Mouse (Mus musculus) cerebellum, postnatal 4 days (tissue): Measurements from ENCODE around the gene Gm20605.

Experiments used
- DNase-seq, 2 experiments: peaks; one replicate each; pipeline ENCODE4 v3.0.0; 2022; ENCODE audit warnings: low spot score in 2 of 2, mixed read lengths in 1 of 2

Gm20605 gene

GRCm38 (mm10) chr5:137628498-137629305 lies at the start of gene Gm20605, which contains the start of the genes Fbxo24 and Lrch4:
Gene Gm20605, plus strand, starts transcription at chr5:137629175.
Gene Fbxo24, minus strand, starts transcription at chr5:137629002.
Gene Lrch4, plus strand, starts transcription at chr5:137629121.
- peak; percentile 96 to 99 for DNase-seq

- no peak for DNase-seq
Observed at GRCm38 (mm10) chr5:137580246-137580645, 48.7 kb upstream of the Gm20605 start.

- no peak for DNase-seq
Observed at GRCm38 (mm10) chr5:137582702-137583101, 46.3 kb upstream of the Gm20605 start.

GRCm38 (mm10) chr5:137583670-137584169 lies 45.3 kb upstream of the Gm20605 start:
- DNase-seq: peak; percentile 45 to 67

GRCm38 (mm10) chr5:137584976-137585375 lies 44.0 kb upstream of the Gm20605 start:
- DNase-seq: peak in 1 of 2 experiments; percentile 68

- DNase-seq: no peak
Observed at GRCm38 (mm10) chr5:137590507-137590906, 38.5 kb upstream of the Gm20605 start.

- DNase-seq: no peak
Observed at GRCm38 (mm10) chr5:137595921-137596320, 33.1 kb upstream of the Gm20605 start.

GRCm38 (mm10) chr5:137596601-137597261 lies 32.2 kb upstream of the Gm20605 start:
- DNase-seq: no peak

- no peak for DNase-seq
Observed at GRCm38 (mm10) chr5:137597625-137598024, 31.4 kb upstream of the Gm20605 start.

- no peak for DNase-seq
Observed at GRCm38 (mm10) chr5:137598100-137598826, 30.7 kb upstream of the Gm20605 start.

GRCm38 (mm10) chr5:137599600-137599999 lies 29.4 kb upstream of the Gm20605 start:
- no peak for DNase-seq

- DNase-seq: no peak
Observed at GRCm38 (mm10) chr5:137600281-137600618, 28.7 kb upstream of the Gm20605 start.

GRCm38 (mm10) chr5:137600619-137601364 lies 28.2 kb upstream of the Gm20605 start, which contains the start of gene Mospd3:
Gene Mospd3, minus strand, starts transcription at chr5:137601058.
- DNase-seq: peak; percentile 87 to 94

GRCm38 (mm10) chr5:137601365-137601729 lies 27.6 kb upstream of the Gm20605 start:
- DNase-seq: no peak

- DNase-seq: no peak
Observed at GRCm38 (mm10) chr5:137607860-137608653, 20.9 kb upstream of the Gm20605 start.

- DNase-seq: no peak
Observed at GRCm38 (mm10) chr5:137608654-137609190, 20.3 kb upstream of the Gm20605 start.

GRCm38 (mm10) chr5:137609292-137609691 lies 19.7 kb upstream of the Gm20605 start:
- no peak for DNase-seq

GRCm38 (mm10) chr5:137610056-137610455 lies 18.9 kb upstream of the Gm20605 start:
- no peak for DNase-seq

GRCm38 (mm10) chr5:137610548-137611244 lies 18.3 kb upstream of the Gm20605 start:
- no peak for DNase-seq

- DNase-seq: no peak
Observed at GRCm38 (mm10) chr5:137611245-137611602, 17.8 kb upstream of the Gm20605 start.
